Mouse (Mus musculus): ENCODE measurements around the gene Cul9.
"Not testable (repeated sequence)": the region's sequence is repeated elsewhere in the genome, so short reads cannot be mapped to it uniquely, and the experiment has no call there.

Cul9 gene

DNA sequence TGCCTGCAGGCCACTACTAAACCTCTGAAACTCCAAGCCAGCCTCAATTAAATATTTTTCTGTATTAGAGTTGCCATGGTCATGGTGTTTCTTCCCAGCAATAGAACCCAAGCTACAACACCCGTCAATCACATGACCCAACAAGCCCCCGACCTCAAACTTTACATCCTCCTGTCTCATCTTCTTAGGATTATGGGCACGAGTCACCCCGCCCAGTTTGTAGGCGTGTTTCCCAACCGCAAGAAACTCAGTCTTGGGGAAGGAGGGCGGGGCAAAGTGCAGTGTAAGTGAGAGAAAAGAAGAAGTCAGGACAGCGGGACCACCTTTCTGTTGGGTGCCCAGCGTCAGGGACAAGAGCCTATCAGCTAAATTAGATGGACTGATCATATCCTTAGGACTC lies 42.0 kb upstream of the Cul9 start:
- Histone ChIP-seq H3K9me3 (ENCODE audit: low read length) (no peaks in the 10 kb centered on the region), H3K4me3 (replicated peaks; ENCODE audit: low read length) (no peak overlapping the region)
- TF ChIP-seq NANOG (IDR thresholded peaks at IDR 0.05; ENCODE audit: borderline replicate concordance, low read length): no peak
- no peak for TF ChIP-seq CTCF (conservative IDR thresholded peaks at IDR 0.05; ENCODE audit: low read length)
- TF ChIP-seq POU5F1 (IDR thresholded peaks at IDR 0.05; ENCODE audit: borderline replicate concordance, low read length): no peak

DNA sequence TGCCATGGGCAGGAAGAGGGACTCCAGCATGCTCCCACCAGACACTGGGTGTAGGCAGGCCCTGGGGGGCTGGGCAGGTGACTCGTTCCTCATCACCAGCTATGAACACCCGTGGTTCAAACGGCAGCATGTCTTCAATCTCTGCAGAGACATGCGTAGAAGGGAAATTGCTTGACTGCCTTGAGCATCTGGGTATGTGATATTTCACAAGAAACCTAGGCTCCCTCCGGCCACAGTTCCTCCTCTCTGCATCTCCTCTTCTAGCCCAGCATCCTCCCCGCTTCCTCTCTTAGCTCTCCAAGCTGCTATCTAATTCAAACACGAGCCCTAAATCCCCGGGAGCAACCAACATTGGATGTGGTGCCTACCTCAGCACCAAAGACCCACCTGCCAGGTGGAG lies 40.1 kb upstream of the Cul9 start:
- Histone ChIP-seq H3K27me3 (ENCODE audit: insufficient read depth, low read length) (no peaks in the 10 kb centered on the region), H3K4me3 (replicated peaks; ENCODE audit: low read length) (no peak overlapping the region), H3K4me1 (replicated peaks; ENCODE audit: low read depth, low read length) (peaks cover 21% of the 10 kb centered on the region), H3K36me3 (ENCODE audit: insufficient read depth, low read length) (peaks cover 67% of the 10 kb centered on the region), H3K9me3 (ENCODE audit: low read length) (no peaks in the 10 kb centered on the region)
- TF ChIP-seq NANOG (IDR thresholded peaks at IDR 0.05; ENCODE audit: borderline replicate concordance, low read length): no peak
- TF ChIP-seq CTCF (conservative IDR thresholded peaks at IDR 0.05; ENCODE audit: low read length): no peak
- no peak for TF ChIP-seq POU5F1 (IDR thresholded peaks at IDR 0.05; ENCODE audit: borderline replicate concordance, low read length)

More for the DNA sequence above, 42.0 kb upstream of the Cul9 start:
- H3K27me3 ChIP-seq (ENCODE audit: insufficient read depth, low read length): no peaks in the 10 kb centered on the region
- peaks cover 53% of the 10 kb centered on the region for H3K36me3 ChIP-seq (ENCODE audit: insufficient read depth, low read length)
- peaks cover 38% of the 10 kb centered on the region for H3K4me1 ChIP-seq (replicated peaks; ENCODE audit: low read depth, low read length)

DNA sequence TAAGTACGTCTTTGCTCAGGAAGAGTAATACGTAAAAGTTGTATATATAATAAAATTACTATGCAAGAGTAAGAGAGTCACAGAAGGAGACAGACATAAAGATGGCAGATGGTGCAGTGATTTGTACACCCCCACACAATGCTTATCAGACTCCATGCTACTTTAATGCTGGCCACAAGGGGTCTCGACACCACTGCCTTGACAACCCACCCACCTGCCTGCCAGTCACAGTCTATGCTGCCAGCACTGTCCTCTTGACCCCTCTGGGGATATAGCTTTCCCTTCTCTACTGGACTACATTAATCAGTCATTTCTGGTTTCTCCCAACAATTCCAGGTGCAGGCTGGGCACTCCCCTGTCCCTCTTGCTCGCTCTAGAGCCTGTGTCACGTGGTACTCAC lies 32.5 kb upstream of the Cul9 start:
- no peak overlapping the region for H3K4me3 ChIP-seq (replicated peaks; ENCODE audit: low read length)
- no peaks in the 10 kb centered on the region for H3K27me3 ChIP-seq (ENCODE audit: insufficient read depth, low read length)
- peaks cover 75% of the 10 kb centered on the region for H3K36me3 ChIP-seq (ENCODE audit: insufficient read depth, low read length)
- TF ChIP-seq POU5F1 (IDR thresholded peaks at IDR 0.05; ENCODE audit: borderline replicate concordance, low read length) (no peak), CTCF (conservative IDR thresholded peaks at IDR 0.05; ENCODE audit: low read length) (peak; percentile 22; the same call in 1 of the 2 replicates)
- H3K4me1 ChIP-seq (replicated peaks; ENCODE audit: low read depth, low read length): peaks cover 14% of the 10 kb centered on the region; the same call in 1 of the 2 replicates
- H3K9me3 ChIP-seq (ENCODE audit: low read length): no peaks in the 10 kb centered on the region

DNA sequence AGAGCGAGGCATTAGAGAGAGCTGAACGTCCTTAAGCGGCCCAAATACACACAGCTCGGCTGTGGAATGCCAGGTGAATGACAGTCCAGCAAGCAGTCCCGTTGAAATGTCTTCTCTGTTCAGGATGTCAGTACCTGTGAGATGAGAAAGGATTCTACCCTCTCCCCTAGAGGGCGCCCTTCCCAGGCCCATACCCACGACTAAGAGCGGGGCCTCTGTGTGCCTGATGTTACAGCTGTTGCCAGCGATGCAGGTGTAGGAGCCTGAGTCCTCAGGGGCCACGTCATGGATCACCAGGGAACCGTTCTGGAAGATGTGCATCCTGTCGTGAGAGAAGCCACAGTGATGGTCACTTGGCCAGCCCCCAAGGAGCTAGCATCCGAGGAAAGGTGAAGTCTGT lies 29.9 kb upstream of the Cul9 start:
- Histone ChIP-seq H3K27me3 (ENCODE audit: insufficient read depth, low read length) (no peaks in the 10 kb centered on the region), H3K4me1 (replicated peaks; ENCODE audit: low read depth, low read length) (peaks cover 25% of the 10 kb centered on the region), H3K36me3 (ENCODE audit: insufficient read depth, low read length) (peaks cover 82% of the 10 kb centered on the region), H3K9me3 (ENCODE audit: low read length) (no peaks in the 10 kb centered on the region), H3K4me3 (replicated peaks; ENCODE audit: low read length) (no peak overlapping the region)
- TF ChIP-seq CTCF (conservative IDR thresholded peaks at IDR 0.05; ENCODE audit: low read length) (peak; percentile 57), NANOG (IDR thresholded peaks at IDR 0.05; ENCODE audit: borderline replicate concordance, low read length) (no peak)

DNA sequence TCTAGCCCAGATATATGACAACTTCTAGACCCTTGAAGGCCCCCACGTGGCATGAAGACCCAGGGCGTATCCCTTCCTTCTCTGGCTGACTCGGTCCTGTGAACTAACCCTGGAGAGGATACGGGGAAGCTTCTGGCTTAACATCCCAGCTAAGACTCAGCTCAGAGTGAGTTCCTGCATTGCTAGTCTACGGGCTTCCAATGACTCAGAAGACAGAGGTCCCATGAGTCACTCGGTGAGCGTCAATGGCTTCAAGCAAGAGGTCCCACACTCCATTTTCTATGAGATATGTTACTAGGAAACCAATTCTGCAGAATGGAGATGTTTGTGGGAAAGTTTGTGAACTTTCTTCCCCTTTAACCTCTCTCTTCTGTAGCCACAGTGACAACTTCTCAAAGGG lies 28.3 kb upstream of the Cul9 start:
- no peaks in the 10 kb centered on the region for H3K9me3 ChIP-seq (ENCODE audit: low read length)
- no peak overlapping the region for H3K4me3 ChIP-seq (replicated peaks; ENCODE audit: low read length)
- H3K4me1 ChIP-seq (replicated peaks; ENCODE audit: low read depth, low read length): peaks cover 29% of the 10 kb centered on the region
- H3K36me3 ChIP-seq (ENCODE audit: insufficient read depth, low read length): peaks cover 86% of the 10 kb centered on the region
- no peaks in the 10 kb centered on the region for H3K27me3 ChIP-seq (ENCODE audit: insufficient read depth, low read length)
- TF ChIP-seq NANOG (IDR thresholded peaks at IDR 0.05; ENCODE audit: borderline replicate concordance, low read length): no peak

DNA sequence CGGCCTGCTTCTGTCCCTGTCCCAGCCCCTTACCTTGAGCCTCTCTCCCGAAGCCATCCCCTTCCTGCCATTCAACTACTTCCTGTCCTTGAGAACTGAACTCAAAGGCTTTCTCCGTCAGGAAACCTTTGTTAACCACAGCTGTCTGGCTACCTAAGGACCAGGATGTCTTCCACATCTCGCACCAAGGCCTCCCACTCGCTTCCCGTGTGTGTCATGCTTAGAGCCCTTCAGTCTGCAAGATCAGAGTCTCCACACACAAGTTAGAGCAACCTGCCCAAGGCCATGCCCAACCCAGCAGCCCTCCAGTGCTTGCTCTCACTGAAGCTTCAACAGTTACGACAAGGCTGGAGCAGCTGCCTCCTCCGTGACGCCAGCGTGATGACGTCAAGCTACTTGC lies 24.8 kb upstream of the Cul9 start:
- peaks cover 28% of the 10 kb centered on the region for H3K4me1 ChIP-seq (replicated peaks; ENCODE audit: low read depth, low read length)
- H3K4me3 ChIP-seq (replicated peaks; ENCODE audit: low read length): no peak overlapping the region
- TF ChIP-seq POU5F1 (IDR thresholded peaks at IDR 0.05; ENCODE audit: borderline replicate concordance, low read length) (no peak), NANOG (IDR thresholded peaks at IDR 0.05; ENCODE audit: borderline replicate concordance, low read length) (no peak), CTCF (conservative IDR thresholded peaks at IDR 0.05; ENCODE audit: low read length) (no peak)
- no peaks in the 10 kb centered on the region for H3K27me3 ChIP-seq (ENCODE audit: insufficient read depth, low read length)
- peaks cover 89% of the 10 kb centered on the region for H3K36me3 ChIP-seq (ENCODE audit: insufficient read depth, low read length)
- no peaks in the 10 kb centered on the region for H3K9me3 ChIP-seq (ENCODE audit: low read length)

DNA sequence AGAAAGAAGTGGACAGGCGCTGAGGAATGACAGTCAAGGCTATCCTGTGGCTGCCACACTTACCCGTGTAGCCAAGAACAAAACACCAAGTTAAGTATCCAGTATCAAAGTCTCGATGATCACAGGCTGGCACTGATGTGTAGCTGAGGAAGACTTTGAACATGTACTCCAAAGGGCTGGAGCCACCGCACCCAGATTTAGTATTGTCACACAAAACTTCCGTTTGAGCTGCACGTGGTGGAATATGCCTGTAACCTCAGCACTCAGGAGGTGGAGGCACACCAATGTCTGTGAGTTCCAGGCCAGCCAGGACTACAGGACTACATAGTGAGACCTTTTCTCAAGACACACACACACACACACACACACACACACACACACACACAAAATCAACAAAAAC lies 13.0 kb upstream of the Cul9 start:
- TF ChIP-seq CTCF (conservative IDR thresholded peaks at IDR 0.05; ENCODE audit: low read length) (no peak), POU5F1 (IDR thresholded peaks at IDR 0.05; ENCODE audit: borderline replicate concordance, low read length) (no peak), NANOG (IDR thresholded peaks at IDR 0.05; ENCODE audit: borderline replicate concordance, low read length) (no peak)

DNA sequence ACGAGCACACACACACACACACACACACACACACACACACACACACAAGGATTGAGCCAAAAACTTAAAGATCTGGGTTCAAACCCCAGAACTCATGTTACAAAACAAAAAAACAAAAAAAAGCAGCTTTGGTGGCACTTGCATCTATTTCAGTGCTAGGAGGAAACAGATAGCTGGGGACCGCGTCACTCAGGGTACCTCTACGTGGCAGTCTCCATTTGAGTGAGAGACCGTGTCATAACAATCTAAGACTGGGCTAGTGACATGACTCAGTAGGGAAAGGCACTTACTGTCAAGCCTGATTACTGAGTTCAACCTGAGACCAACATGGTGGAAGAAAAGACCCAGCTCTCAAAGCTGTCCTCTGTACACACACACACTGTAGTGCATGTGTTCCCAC lies 12.0 kb upstream of the Cul9 start:
- no peak for TF ChIP-seq CTCF (conservative IDR thresholded peaks at IDR 0.05; ENCODE audit: low read length)
- no peak for TF ChIP-seq POU5F1 (IDR thresholded peaks at IDR 0.05; ENCODE audit: borderline replicate concordance, low read length)
- no peak for TF ChIP-seq NANOG (IDR thresholded peaks at IDR 0.05; ENCODE audit: borderline replicate concordance, low read length)
- H3K4me3 ChIP-seq (replicated peaks; ENCODE audit: low read length): no peak overlapping the region
- peaks cover 32% of the 10 kb centered on the region for H3K4me1 ChIP-seq (replicated peaks; ENCODE audit: low read depth, low read length)

More for the DNA sequence above, 13.0 kb upstream of the Cul9 start:
- Histone ChIP-seq H3K4me1 (replicated peaks; ENCODE audit: low read depth, low read length) (peaks cover 22% of the 10 kb centered on the region), H3K9me3 (ENCODE audit: low read length) (no peaks in the 10 kb centered on the region), H3K27me3 (ENCODE audit: insufficient read depth, low read length) (peaks cover 11% of the 10 kb centered on the region), H3K36me3 (ENCODE audit: insufficient read depth, low read length) (peaks cover 5% of the 10 kb centered on the region; the same call in 1 of the 2 replicates), H3K4me3 (replicated peaks; ENCODE audit: low read length) (no peak overlapping the region)

DNA sequence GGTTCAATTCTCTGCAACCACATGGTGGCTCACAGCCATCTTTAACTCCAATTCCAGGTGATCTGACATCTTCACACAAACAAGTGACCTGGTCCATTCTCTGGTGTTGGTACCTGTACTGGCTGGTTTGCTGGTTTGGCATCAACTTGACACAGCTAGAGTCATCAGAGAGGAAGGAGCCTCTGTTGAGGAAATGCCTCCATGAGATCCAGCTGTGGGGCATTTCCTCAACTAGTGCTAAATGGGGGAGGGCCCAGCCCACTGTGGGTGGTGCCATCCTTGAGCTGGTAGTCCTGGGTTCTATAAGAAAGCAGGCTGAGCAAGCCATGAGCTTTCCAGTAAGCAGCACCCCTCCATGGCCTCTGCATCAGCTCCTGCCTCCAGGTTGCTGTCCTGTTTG lies 11.1 kb upstream of the Cul9 start:
- H3K4me3 ChIP-seq (replicated peaks; ENCODE audit: low read length); H3K36me3 ChIP-seq (ENCODE audit: insufficient read depth, low read length); H3K9me3 ChIP-seq (ENCODE audit: low read length): not testable (repeated sequence)
- Histone ChIP-seq H3K4me1 (replicated peaks; ENCODE audit: low read depth, low read length) (peaks cover 38% of the 10 kb centered on the region), H3K27me3 (ENCODE audit: insufficient read depth, low read length) (peaks cover 18% of the 10 kb centered on the region)

More for the DNA sequence above, 12.0 kb upstream of the Cul9 start:
- H3K9me3 ChIP-seq (ENCODE audit: low read length): no peaks in the 10 kb centered on the region
- peaks cover 18% of the 10 kb centered on the region for H3K27me3 ChIP-seq (ENCODE audit: insufficient read depth, low read length)
- H3K36me3 ChIP-seq (ENCODE audit: insufficient read depth, low read length): 0 out of 2 replicates have a peak, but pooled peaks cover 2% of the 10 kb centered on the region
